Mouse (Mus musculus) bone marrow, adult 2 months (tissue): ENCODE data around the gene Fam19a5. TPM values are rescaled to one million over a fixed set of nuclear protein-coding genes. Genes with fewer than 3 reads are reported as not detected.

Experiments used
- H3K27ac ChIP-seq: fragments of 200-500 bp; 2 replicates; pipeline ENCODE4 v1.5.1; 2012; ENCODE audit warnings: low read depth, mild to moderate bottlenecking, control low read depth, inconsistent platforms, low read length; ENCODE audit not compliant: control insufficient read depth, poor library complexity, insufficient read depth
- H3K4me1 ChIP-seq: fragments of 200-500 bp; 2 replicates; pipeline ENCODE4 v1.6.1; 2011; ENCODE audit warnings: low read length; ENCODE audit not compliant: control insufficient read depth, insufficient read depth
- H3K4me3 ChIP-seq: fragments of 200-500 bp; replicated peaks from 2 replicates; pipeline ENCODE3; 2011; ENCODE audit warnings: mild to moderate bottlenecking, low read depth, low read length, control low read depth; ENCODE audit not compliant: control insufficient read depth
- CTCF ChIP-seq: fragments of 200-500 bp; IDR thresholded peaks from 2 replicates; pipeline ENCODE4 v1.5.1; 2011; ENCODE audit warnings: low read length, control low read depth; ENCODE audit not compliant: control insufficient read depth, insufficient read depth
- POLR2A ChIP-seq: fragments of 200-500 bp; IDR thresholded peaks from 2 replicates; pipeline ENCODE4 v1.6.1; 2011; ENCODE audit warnings: low read depth, mild to moderate bottlenecking, control low read depth, low read length, borderline replicate concordance; ENCODE audit not compliant: control insufficient read depth
- WGBS: fragments of 180-500 bp; shearing (Covaris S2); methylation state at CpG from one replicate; pipeline ENCODE4 v1.1.7; 2018; 5-methylcytosine and 5-hydroxymethylcytosine counted together
- polyA plus RNA-seq: library from polyadenylated mRNA; stranded (reverse); fragments of >200 nt; gene quantifications from 2 replicates; pipeline ENCODE4 v1.2.4, GENCODE M21; 2011; ENCODE audit warnings: low replicate concordance; ENCODE audit not compliant: missing spikeins, insufficient read depth, insufficient read length

Gene Fam19a5
- polyA plus RNA-seq, 1 experiment: not detected

DNA sequence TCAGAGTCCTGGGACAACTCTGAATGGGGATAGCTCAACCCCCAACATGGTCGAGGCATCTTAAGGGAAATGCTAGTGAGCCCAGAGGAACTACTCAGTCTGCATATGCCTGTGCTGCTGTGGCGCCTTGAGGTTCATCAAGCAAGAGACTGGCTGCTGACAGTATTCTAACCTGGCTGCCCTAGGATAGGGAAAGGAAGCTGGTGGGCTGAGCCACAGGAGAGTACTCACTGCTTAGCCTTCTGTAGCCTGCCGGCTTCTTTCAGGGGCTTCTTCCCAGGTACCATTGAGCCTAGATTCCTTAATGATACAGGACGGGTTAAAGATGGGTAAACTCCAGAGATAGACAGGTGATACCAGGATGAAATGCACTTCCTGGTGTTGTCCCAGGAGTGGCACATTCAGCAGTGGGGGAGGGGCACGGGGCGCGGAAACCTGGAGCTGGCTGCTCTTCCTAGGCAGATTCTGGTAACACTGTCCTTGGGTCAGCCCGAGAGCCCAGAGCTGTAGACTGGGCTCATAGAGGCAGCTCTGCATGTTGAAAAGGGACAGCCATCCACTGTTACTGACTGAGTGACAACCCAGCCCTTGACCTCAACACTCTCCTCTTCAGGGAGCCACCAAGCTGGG lies 1.7 kb downstream of the Fam19a5 start:
- 26% methylated on average over 8 of the region's 8 CpGs for WGBS
- no peak overlapping the region for H3K27ac ChIP-seq
- no peaks in the 10 kb centered on the region for H3K4me1 ChIP-seq
- no peak overlapping the region for H3K4me3 ChIP-seq
- TF ChIP-seq POLR2A: no peak
- no peak for TF ChIP-seq CTCF

DNA sequence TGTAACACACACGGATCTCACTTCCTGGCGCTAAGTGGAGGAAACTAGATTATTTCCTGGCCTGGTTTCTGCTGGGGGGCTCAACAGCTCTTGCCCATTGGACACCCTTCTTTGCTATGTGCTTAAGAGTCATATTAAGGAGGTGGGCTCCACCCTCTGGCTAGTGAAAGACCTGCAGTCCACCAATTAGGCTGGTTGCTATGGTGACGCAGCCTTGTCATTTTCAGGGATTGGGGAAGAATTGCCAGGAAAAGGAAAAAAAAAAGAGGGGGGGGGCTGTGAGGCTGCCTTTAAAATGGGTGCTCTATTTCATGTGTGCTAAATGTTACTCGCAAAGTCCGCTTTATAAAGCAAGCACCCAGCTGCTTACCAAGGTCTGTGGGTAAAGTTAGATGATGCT lies 2.9 kb downstream of the Fam19a5 start:
- Histone ChIP-seq H3K4me3 (no peak overlapping the region), H3K4me1 (no peaks in the 10 kb centered on the region), H3K27ac (no peak overlapping the region)
- 47% methylated on average over 5 of the region's 5 CpGs for WGBS
- TF ChIP-seq CTCF (no peak), POLR2A (no peak)

DNA sequence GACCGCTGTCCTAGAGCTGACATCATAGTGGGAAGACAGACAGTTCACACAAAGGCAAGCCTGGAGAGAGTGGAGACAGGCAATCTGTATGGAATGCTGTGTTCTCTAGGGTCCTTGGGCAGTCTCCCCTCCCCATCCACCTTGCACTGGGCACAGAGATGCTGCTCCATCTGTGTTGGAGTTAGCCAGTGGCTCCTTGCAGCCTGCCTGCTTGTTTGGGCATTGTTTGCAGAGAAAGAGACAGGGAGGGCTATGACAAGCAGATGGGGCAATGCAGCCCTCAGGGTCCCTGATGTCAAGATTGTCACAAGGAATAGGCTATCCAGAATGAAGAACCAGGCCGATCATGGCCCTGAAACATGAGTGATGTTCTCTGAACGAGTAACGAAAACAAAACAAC lies 5.6 kb downstream of the Fam19a5 start:
- H3K4me1 ChIP-seq: no peaks in the 10 kb centered on the region
- no peak overlapping the region for H3K27ac ChIP-seq
- WGBS: 83% methylated on average over 4 of the region's 4 CpGs
- no peak for TF ChIP-seq POLR2A
- H3K4me3 ChIP-seq: no peak overlapping the region

DNA sequence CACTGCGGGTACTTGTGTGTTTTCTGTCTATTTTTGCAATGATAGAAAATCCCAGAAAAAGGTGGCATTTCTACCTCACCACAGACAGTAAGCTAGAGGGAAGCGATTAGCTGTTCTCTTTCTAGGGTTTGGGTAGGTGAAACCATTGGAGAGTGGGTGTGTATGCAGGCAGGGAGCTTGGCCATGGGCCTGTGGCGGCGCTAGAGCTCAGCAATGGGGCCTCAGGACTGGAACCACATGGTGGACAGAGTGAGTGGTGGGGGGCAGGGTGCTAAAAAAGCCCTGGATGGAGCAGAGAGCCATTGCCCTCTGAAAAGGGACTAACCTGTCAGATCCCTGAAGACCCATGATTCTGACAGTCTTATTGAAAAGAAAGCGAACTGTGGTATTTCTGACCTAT lies 6.7 kb downstream of the Fam19a5 start:
- Histone ChIP-seq H3K4me3 (no peak overlapping the region), H3K4me1 (no peaks in the 10 kb centered on the region), H3K27ac (no peak overlapping the region)
- 38% methylated on average over 5 of the region's 5 CpGs for WGBS
- TF ChIP-seq CTCF: no peak
- TF ChIP-seq POLR2A: no peak

DNA sequence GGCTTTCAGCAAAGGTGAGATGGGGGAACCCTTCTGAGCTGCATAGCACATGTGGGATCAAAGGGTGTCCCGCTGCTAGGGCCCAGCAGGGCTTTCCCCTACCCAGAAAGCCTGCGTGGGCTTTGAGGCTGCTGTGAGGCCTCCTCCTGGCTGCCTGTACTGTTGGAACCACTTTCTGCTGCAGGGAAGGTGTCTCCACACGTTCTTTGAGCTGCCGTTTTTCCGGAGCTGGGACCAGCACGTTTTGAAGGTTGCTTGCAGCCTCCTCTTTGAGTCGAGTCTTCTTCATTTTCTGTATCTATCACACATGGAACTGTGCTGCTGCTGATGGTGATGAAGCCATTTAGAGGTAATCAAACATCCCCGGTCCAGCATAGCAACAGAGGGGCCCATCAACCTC lies 7.5 kb downstream of the Fam19a5 start:
- Histone ChIP-seq H3K4me3 (no peak overlapping the region), H3K4me1 (no peaks in the 10 kb centered on the region), H3K27ac (no peak overlapping the region)
- no peak for TF ChIP-seq CTCF
- TF ChIP-seq POLR2A: no peak
- WGBS: 33% methylated on average over 8 of the region's 8 CpGs

DNA sequence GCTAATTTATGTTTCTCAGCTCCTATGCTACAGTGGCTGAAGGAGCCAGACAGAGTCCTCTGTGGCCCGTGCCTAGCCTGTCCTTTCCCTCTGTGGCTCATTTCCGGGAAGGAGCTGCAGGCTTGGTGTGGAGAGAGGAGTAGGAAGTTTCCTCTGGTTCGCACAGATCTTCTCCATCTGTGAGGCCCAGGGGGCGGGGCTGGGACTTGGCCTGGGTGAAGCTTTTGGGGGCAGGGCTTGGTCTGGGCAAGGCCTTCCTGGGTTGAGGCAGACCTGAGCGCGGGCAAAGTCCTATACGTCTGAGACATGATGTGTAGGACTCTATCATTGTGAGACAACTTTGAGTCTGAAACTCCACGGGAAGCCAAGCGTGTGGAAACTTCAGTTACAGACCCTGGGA lies 11.7 kb downstream of the Fam19a5 start:
- Histone ChIP-seq H3K27ac (no peak overlapping the region), H3K4me3 (no peak overlapping the region), H3K4me1 (no peaks in the 10 kb centered on the region)
- 64% methylated on average over 9 of the region's 9 CpGs for WGBS
- TF ChIP-seq CTCF (no peak), POLR2A (no peak)

DNA sequence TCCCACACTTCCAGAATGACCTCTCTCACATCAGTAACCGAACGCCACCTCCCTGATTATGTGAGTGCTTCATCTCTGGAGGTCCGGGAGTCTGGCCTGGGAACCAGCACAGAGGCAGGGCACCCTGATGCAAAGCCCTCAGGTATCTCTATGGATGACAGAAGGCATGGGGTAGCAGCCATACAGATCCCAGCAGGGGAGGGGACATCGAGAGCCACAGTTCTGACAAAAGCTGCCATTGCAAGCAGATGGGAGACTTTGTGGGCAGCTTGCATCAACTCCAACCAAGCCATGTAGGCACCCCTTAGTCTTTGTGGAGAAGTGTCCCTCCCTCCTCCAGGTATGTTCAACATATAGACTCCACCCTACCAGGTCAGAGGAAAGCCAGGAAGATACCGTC lies 20.2 kb downstream of the Fam19a5 start:
- no peak overlapping the region for H3K27ac ChIP-seq
- TF ChIP-seq CTCF (no peak), POLR2A (no peak)
- 84% methylated on average over 5 of the region's 5 CpGs for WGBS
- H3K4me3 ChIP-seq: no peak overlapping the region
- H3K4me1 ChIP-seq: no peaks in the 10 kb centered on the region

DNA sequence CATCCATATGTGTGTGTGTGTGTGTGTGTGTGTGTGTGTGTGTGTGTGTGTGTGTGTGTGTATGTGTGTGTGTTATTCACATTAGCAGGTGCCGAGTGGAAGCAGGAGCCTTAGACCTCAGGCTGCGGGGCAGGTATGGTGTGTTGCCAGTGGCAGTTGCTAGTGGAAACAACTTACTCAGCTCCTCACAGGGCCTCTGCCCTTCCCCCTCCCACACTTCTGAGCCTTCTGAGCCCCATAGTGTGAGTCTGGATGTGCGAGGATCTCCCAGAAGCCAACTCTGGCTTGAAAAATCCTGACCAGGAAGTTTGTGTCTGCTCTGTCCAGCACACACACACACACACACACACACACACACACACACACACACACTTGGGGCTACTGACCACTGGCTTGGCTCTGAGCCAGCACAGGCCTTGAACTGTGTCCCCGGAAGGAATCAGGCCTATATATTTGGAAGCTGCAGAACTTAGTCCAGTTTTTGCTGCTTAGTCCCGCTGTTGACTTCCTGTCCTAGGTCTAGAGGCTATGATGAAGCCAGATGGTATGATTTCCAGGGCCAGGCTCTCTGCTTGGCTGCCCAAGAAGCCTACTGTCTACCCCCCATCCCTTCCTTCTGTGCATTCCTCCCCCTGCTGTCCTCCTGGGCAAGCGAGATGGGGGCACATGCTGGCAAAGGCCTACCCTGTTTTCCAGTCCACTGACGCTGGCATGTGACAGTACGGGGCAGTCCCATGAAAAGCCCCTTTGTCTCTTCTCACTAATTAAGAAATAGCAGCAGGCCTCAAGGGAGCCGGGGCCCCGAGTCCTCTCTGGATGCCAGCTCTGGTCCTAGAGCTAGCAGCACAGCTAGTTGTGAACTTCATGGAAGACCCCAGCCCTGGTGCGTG lies 22.2 kb downstream of the Fam19a5 start:
- 69% methylated on average over 11 of the region's 11 CpGs for WGBS
- TF ChIP-seq CTCF (no peak), POLR2A (no peak)

More for the DNA sequence above, 22.2 kb downstream of the Fam19a5 start:
- no peaks in the 10 kb centered on the region for H3K4me1 ChIP-seq
- H3K4me3 ChIP-seq: no peak overlapping the region
- H3K27ac ChIP-seq: no peak overlapping the region
